Mouse (Mus musculus): ENCODE measurements at regions not wholly inside any gene's neighbourhood (a gene's known extent, or its start where the extent isn't known, plus 50 kb on each side); places are given as distances from the start of the nearest gene placed in this dataset.

DNA sequence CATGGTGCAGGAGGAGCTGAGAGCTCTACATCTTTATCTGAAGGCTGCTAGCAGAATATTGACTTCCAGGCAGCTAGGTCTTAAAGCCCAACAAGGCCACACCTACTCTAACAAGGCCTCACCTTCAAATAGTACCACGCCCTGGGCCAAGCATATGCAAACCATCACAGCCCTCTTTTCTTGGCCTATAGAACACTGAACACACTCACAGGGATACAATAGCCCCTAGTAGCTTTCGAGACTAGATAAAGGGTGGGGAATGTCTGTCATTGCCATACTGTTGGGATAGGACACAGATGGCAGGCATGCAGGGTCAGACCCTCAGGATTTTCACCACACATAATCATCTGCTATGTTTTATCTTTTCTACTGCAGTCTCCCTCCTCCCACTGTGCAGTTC is 52.6 kb upstream of the Iqsec3 start:
- no peak for TF ChIP-seq CTCF (conservative IDR thresholded peaks at IDR 0.05; ENCODE audit: low read length)
- 0 out of 2 replicates have a peak, but pooled peaks have one; percentile 25 for TF ChIP-seq NANOG (IDR thresholded peaks at IDR 0.05; ENCODE audit: borderline replicate concordance, low read length)
- Histone ChIP-seq H3K27me3 (ENCODE audit: insufficient read depth, low read length) (no peaks in the 10 kb centered on the region), H3K9me3 (ENCODE audit: low read length) (peaks cover 35% of the 10 kb centered on the region), H3K4me3 (replicated peaks; ENCODE audit: low read length) (no peak overlapping the region), H3K4me1 (replicated peaks; ENCODE audit: low read depth, low read length) (0 out of 2 replicates have a peak, but pooled peaks cover 2% of the 10 kb centered on the region), H3K36me3 (ENCODE audit: insufficient read depth, low read length) (no peaks in the 10 kb centered on the region)

DNA sequence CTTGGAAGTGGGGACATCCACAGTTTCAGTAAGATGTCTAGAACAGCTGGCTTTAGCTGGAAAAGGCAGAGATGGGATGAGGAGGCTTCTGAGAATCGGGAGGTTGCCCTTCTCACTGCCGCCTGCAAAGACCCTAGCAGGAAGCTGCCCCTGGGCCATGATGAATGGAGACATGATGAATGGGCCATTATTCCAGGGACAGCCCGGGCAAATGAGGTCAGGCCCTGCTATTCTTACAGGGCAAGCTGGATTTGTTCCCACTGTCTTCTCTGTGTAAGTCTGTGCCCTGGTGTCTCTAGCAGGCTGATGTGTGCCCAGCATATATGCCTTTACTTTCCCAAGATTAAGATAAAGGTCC is 51.1 kb upstream of the Iqsec3 start:
- no peaks in the 10 kb centered on the region for H3K27me3 ChIP-seq (ENCODE audit: insufficient read depth, low read length)
- no peak overlapping the region for H3K4me3 ChIP-seq (replicated peaks; ENCODE audit: low read length)
- H3K36me3 ChIP-seq (ENCODE audit: insufficient read depth, low read length): no peaks in the 10 kb centered on the region
- TF ChIP-seq CTCF (conservative IDR thresholded peaks at IDR 0.05; ENCODE audit: low read length): no peak
- no peak for TF ChIP-seq NANOG (IDR thresholded peaks at IDR 0.05; ENCODE audit: borderline replicate concordance, low read length)
- TF ChIP-seq POU5F1 (IDR thresholded peaks at IDR 0.05; ENCODE audit: borderline replicate concordance, low read length): no peak
- peaks cover 32% of the 10 kb centered on the region for H3K9me3 ChIP-seq (ENCODE audit: low read length)
- H3K4me1 ChIP-seq (replicated peaks; ENCODE audit: low read depth, low read length): 0 out of 2 replicates have a peak, but pooled peaks cover 2% of the 10 kb centered on the region

DNA sequence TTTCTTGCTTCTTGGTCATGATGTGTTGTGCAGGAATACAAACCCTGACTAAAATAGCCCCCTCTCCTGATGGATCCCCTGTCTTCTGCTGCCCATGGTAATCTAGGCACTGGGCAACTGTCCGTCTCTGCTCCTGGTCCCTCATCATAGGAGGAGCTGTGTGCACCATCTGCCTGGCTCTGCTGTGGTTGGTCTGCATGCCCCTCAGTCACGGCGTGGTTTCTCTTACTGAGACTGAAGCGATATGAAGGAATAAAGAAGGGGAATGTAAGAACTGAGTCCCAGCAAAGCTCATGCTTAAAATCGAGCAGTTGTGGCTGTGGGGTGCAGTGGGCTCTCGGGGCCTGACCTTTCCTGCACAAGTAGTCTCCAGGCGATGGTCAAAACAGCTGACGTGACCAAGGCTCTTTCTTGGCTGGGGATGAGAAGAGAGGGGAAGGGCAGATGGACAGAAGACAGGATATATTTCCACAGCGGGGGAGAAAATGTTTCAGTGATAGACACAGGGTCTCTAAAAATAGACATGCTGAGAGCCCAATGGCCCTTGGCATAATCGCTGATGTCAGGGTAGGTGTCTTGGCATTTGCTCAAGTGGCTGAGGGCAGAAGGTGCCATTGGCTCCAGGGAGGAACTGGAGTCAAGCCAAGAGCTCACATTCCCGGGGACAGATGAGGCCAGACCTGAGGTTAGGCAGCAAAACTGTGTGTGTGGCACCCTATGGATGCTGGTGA is 50.6 kb upstream of the Iqsec3 start:
- H3K9me3 ChIP-seq (ENCODE audit: low read length): peaks cover 30% of the 10 kb centered on the region
- H3K27me3 ChIP-seq (ENCODE audit: insufficient read depth, low read length): no peaks in the 10 kb centered on the region
- TF ChIP-seq CTCF (conservative IDR thresholded peaks at IDR 0.05; ENCODE audit: low read length): no peak
- no peak for TF ChIP-seq NANOG (IDR thresholded peaks at IDR 0.05; ENCODE audit: borderline replicate concordance, low read length)
- TF ChIP-seq POU5F1 (IDR thresholded peaks at IDR 0.05; ENCODE audit: borderline replicate concordance, low read length): no peak
- H3K4me1 ChIP-seq (replicated peaks; ENCODE audit: low read depth, low read length): 0 out of 2 replicates have a peak, but pooled peaks cover 2% of the 10 kb centered on the region
- no peaks in the 10 kb centered on the region for H3K36me3 ChIP-seq (ENCODE audit: insufficient read depth, low read length)
- no peak overlapping the region for H3K4me3 ChIP-seq (replicated peaks; ENCODE audit: low read length)
